Mouse (Mus musculus) layer of hippocampus, postnatal 10 days (tissue): Measurements from ENCODE around the gene Igsf8. TPM values are rescaled to one million over a fixed set of nuclear protein-coding genes. Genes with fewer than 3 reads are reported as not detected.
"Not testable (repeated sequence)": the region's sequence is repeated elsewhere in the genome, so short reads cannot be mapped to it uniquely, and the experiment has no call there.

Source experiments
- DNase-seq, 2 experiments: peaks; one replicate each; pipeline ENCODE4 v3.0.0; 2021; ENCODE audit warnings: low spot score in 2 of 2
- long read RNA-seq: library from polyadenylated mRNA; stranded (forward); transcript quantifications from one replicate; pipeline ENCODE4 v2.0.0, GENCODE M21; 2023
- total RNA-seq, 2 experiments: library from RNA; stranded (reverse); gene quantifications; 2 replicates each; pipeline ENCODE4 v1.2.3; 2021

Igsf8 gene
- 100 to 1,000 TPM; 178 to 204 TPM for total RNA-seq
- long read RNA-seq, transcript Igsf8-201 (7 exons, 2,278 nt): major isoform, 189 of 333 reads
- long read RNA-seq, partial matches to known transcripts: 41 of 333 reads
- long read RNA-seq, other reads (novel, unspliced or antisense): 103 of 333 reads

GRCm38 (mm10) chr1:172261477-172262078 lies at the start of gene Igsf8:
TSS of gene Igsf8 (plus strand) at chr1:172261641.
- DNase-seq: no peak

- no peak for DNase-seq
Observed at GRCm38 (mm10) chr1:172212776-172213175, 48.7 kb upstream of the Igsf8 start.

- DNase-seq: no peak
Observed at GRCm38 (mm10) chr1:172213771-172214170, 47.7 kb upstream of the Igsf8 start.

DNA sequence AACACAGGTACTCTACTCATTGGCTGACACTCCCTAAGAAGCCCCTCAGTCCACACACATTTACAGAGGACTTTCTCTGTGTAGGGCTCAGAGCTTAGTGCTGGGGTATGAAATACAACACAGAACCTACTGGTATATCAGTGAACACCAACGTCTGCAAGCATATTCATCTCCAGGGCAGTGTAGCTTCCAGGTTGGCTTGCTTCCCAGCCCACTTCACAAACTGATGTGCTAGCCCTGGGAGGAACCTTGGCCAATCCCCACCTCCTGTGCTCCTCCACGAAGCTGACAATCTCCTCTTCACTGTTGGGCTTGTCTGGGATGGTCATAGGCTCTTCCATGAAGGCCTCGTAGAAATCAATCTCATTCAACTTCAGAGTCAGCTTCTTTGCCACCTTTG lies 46.7 kb upstream of the Igsf8 start:
- DNase-seq: no peak

GRCm38 (mm10) chr1:172217148-172217547 lies 44.3 kb upstream of the Igsf8 start:
- DNase-seq: peak; percentile 97

DNA sequence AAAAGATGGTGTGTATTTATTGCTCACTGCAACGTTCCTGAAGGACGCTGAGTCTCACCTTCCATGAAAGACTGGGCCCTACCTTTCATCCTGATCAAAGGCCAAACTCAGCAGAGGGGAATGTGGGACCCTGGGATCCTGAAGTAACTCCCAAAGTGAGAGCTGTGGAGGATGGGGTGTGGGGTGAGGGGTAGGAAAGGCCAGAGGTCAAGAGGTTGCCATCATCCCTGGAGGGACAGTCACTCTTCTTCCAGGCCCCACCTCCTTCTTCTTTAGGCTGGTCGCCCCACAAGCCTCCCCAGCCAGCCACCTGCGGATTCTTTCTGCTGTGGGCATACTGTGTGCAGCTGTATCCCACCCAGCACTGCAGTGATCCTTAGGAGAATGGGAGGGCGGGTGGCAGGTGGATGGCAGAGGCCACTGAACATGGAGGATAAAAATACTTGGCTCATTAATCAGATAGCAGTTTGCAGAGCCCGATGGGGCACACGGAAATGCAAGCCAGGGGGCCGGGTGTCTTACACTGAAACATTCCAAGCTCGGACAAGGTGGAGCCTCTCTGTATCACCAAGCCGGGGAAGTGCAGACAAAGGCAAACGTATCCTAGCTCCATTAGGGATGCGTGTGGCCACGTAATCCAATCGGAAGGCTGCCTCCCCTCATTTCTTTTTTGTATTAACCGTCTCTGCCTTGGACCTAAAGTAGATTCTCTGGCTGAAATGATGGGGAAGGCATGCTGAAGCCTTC lies 43.1 kb upstream of the Igsf8 start:
- DNase-seq: no peak

GRCm38 (mm10) chr1:172219451-172220406 lies 41.7 kb upstream of the Igsf8 start, which contains the start of gene Casq1:
TSS of gene Casq1 (minus strand) at chr1:172219868.
- no peak for DNase-seq

DNA sequence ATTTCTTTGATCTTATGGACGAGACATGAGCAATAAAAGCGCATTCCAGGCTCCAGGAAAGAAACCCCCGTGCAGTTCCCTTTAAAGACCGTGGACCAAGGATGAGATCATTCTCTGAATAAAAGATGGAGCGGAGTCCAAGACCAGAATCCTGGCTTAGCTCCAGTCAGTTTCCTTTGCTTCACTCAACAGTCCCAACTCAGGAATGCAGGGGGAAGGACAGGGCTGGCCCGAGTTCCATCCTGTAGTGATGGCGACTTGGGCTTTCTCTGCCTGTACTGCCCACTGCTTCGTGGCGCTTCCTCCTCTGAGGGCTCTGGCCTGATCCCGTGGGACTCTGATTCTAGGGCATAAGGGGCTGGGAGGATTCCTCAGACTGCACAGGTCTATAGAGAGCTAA lies 41.0 kb upstream of the Igsf8 start:
- DNase-seq: peak in 1 of 2 experiments; percentile 52

DNA sequence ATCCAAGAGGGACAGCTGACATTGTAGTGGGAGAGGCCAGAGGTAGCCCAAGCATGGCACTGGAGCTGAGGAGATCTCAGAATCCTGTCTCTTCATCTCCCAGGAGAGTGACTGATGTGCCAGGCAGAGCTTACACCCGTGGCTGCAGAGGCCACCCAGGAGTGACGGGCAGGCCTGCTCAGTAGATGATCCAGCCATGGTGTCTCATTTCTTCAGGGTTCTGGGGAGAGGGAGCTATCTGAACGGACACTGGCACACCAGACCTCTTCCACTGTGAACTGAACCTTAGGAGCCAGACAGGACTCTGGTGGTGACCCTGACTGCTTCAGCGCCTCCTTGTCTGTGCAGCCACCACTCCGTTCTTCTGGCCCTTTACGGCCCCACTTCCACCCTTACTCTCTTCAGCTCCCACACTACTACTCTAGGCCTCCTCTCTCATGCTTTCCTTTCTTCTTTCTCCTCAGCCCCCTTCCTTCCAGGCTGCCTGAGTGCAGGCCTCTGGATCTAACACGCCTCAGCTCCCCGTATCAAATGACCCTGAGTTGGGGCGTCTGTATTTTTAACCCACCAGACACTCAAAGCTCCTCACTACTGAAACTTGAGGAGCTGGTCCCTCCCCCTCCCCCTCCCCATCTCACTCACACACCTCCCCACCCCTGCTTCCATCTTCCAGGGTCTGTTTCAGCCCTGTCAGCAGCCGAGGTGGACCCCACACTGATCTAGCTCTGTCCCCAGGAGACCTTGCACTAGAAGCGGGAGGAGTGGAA lies 40.0 kb upstream of the Igsf8 start:
- DNase-seq: no peak

GRCm38 (mm10) chr1:172228209-172228608 lies 33.2 kb upstream of the Igsf8 start:
- DNase-seq: no peak

DNA sequence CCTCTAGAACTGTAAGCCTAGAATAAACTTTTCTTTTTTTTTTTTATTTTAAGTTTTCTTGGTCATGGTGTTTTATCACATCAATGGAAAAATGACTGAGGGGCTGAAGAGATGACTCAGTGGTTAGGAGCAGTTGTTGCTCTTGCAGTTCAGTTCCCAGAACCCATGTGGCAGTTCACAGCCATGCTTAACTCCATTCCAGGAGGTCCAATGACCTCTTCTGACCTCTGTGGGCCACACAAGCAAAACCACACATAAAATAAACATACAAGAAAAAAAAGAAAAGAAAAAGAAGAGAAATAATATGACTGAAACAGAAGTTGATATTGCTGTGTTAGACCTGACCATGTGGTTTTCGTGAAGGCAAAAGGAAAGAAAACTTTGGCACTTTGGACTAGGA lies 32.2 kb upstream of the Igsf8 start:
- no peak for DNase-seq

- DNase-seq: no peak
Observed at GRCm38 (mm10) chr1:172240945-172241708, 20.3 kb upstream of the Igsf8 start.

- DNase-seq: peak in 1 of 2 experiments; percentile 29
Observed at GRCm38 (mm10) chr1:172242401-172242800, 19.0 kb upstream of the Igsf8 start.

DNA sequence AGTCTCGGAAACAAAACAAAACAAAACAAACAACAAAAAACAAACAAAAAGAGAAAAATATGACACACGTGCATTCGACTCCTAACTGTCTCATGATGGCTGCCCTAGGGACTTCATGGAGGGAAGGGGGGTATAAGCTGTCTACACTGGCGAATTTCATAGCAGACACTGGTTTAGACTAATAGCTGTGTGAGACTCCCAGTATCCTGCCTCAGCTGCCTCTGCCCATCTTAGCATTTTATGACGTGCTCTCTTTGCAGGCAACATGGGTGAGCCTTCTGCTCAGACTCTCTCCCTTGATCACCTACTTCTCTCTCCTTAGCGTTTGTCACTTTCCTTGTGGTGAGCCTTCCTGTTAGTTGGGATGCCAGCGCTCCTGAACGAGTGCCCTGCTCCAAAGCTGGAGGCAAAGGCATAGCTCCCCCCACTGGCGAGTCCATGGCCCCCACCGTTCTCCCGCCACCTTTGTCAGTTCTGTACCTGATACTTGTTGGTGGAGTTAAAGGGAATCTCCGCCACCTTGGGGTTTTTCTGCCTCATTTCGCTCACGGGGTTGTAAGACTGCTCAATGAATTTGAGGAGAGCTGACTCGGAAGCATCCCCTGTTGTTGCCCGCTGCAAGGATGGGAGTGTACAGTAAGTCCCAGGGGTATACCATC lies 17.8 kb upstream of the Igsf8 start:
- peak in 1 of 2 experiments; percentile 33 for DNase-seq

GRCm38 (mm10) chr1:172244645-172245044 lies 16.8 kb upstream of the Igsf8 start:
- DNase-seq: not testable (repeated sequence)

GRCm38 (mm10) chr1:172247216-172247615 lies 14.2 kb upstream of the Igsf8 start:
- peak in 1 of 2 experiments; percentile 18 for DNase-seq

GRCm38 (mm10) chr1:172247679-172248078 lies 13.8 kb upstream of the Igsf8 start:
- peak; percentile 44 to 52 for DNase-seq

DNA sequence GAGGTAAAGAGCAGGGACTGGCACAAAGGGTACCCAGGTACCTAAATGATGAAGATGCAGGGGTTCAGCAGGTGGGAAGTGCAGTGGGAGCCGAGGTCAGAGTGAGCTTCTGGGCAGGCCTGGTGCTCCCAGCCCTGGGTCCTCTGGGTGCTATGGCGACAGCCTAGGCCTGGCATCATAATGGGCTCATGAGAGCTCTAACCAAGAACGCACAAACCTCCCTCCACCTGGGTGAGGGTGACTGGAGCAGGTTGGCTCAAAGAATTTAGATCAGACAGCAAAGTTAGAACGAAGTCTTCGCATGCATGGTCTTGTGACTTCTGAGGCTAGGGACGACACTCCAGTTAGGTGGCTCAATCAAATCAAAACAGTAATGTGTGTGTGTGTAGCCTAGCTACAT lies 3.1 kb upstream of the Igsf8 start, which contains the start of gene Atp1a4:
Gene Atp1a4, minus strand, starts transcription at position 101 of the 400 bp plus-strand sequence.
- DNase-seq: no peak

GRCm38 (mm10) chr1:172271208-172271607 lies 9.8 kb downstream of the Igsf8 start:
- DNase-seq: no peak
